Mouse (Mus musculus) kidney, adult 2 months (tissue): ENCODE results near the gene Ace3. TPM values are rescaled to one million over a fixed set of nuclear protein-coding genes. Genes with fewer than 3 reads are reported as not detected.

ENCODE experiments used
- DNase-seq: peaks from one replicate; pipeline ENCODE4 v3.0.0; 2021
- H3K27ac ChIP-seq: fragments of 200-500 bp; 2 replicates; pipeline ENCODE4 v1.5.1; 2012; ENCODE audit warnings: low read depth, low read length, control low read depth, inconsistent platforms; ENCODE audit not compliant: insufficient read depth
- H3K27me3 ChIP-seq: fragments of 200-500 bp; replicated peaks from 2 replicates; pipeline ENCODE4 v1.6.1; 2012; ENCODE audit warnings: mild to moderate bottlenecking, moderate library complexity, low read length, inconsistent platforms; ENCODE audit not compliant: control insufficient read depth, insufficient read depth
- H3K36me3 ChIP-seq: fragments of 200-500 bp; 2 replicates; pipeline ENCODE4 v1.6.1; 2012; ENCODE audit warnings: mild to moderate bottlenecking, moderate library complexity, low read length, inconsistent platforms; ENCODE audit not compliant: control insufficient read depth, insufficient read depth
- H3K4me1 ChIP-seq: fragments of 200-500 bp; 2 replicates; pipeline ENCODE4 v1.6.1; 2011; ENCODE audit warnings: low read length; ENCODE audit not compliant: control insufficient read depth, insufficient read depth
- H3K4me3 ChIP-seq: fragments of 200-500 bp; 2 replicates; pipeline ENCODE4 v1.5.1; 2011; ENCODE audit warnings: mild to moderate bottlenecking, low read depth, low read length, control low read depth; ENCODE audit not compliant: insufficient read depth
- CTCF ChIP-seq: fragments of 200-500 bp; conservative IDR thresholded peaks from 2 replicates; pipeline ENCODE4 v1.5.1; 2011; ENCODE audit warnings: low read depth, mild to moderate bottlenecking, control low read depth, low read length, moderate library complexity, mixed read lengths; ENCODE audit not compliant: insufficient read depth, insufficient read length
- POLR2A ChIP-seq: fragments of 200-500 bp; IDR thresholded peaks from one replicate; pipeline ENCODE4 v1.6.1; 2011; ENCODE audit warnings: low read depth, low read length, control low read depth
- WGBS: fragments of 180-500 bp; shearing (Covaris S2); methylation state at CpG from one replicate; pipeline ENCODE4 v1.1.7; 2018; 5-methylcytosine and 5-hydroxymethylcytosine counted together
- polyA plus RNA-seq: library from polyadenylated mRNA; depleted of rRNA; stranded (reverse); fragments of >200 nt; gene quantifications from 2 replicates; pipeline ENCODE4 v1.2.3, GENCODE M21; 2012

Ace3 gene
- polyA plus RNA-seq, 1 experiment: 0.06 TPM

- Histone ChIP-seq H3K27ac (0 out of 2 replicates have a peak overlapping the region, but pooled peaks have one; percentile 29), H3K27me3 (no peaks in the 10 kb centered on the region), H3K4me1 (peaks cover 16% of the 10 kb centered on the region), H3K36me3 (no peaks in the 10 kb centered on the region), H3K4me3 (no peak overlapping the region)
- WGBS: 29% methylated on average over 5 of the region's 5 CpGs
- TF ChIP-seq CTCF (no peak), POLR2A (no peak)
- peak; percentile 95 for DNase-seq
Observed at GRCm38 (mm10) chr11:106005970-106006369, 11.5 kb downstream of the Ace3 start.

- peaks cover 16% of the 10 kb centered on the region for H3K4me1 ChIP-seq
- TF ChIP-seq POLR2A (no peak), CTCF (no peak)
- WGBS: 2% methylated on average over 25 of the region's 25 CpGs
- H3K27ac ChIP-seq: no peak within 1 kb of the TSS
- no peak within 1 kb of the TSS for H3K4me3 ChIP-seq
- DNase-seq: peak; percentile 73
- H3K27me3 ChIP-seq: no peaks in the 10 kb centered on the region
- no peaks in the 10 kb centered on the region for H3K36me3 ChIP-seq
Observed at GRCm38 (mm10) chr11:106007821-106008220, 13.3 kb downstream of the Ace3 start, which contains the start of gene Kcnh6. Gene Kcnh6, plus strand, starts transcription at chr11:106008124.

- Histone ChIP-seq H3K36me3 (no peaks in the 10 kb centered on the region), H3K27me3 (no peaks in the 10 kb centered on the region), H3K27ac (no peak overlapping the region), H3K4me3 (no peak overlapping the region), H3K4me1 (no peaks in the 10 kb centered on the region)
- no peak for DNase-seq
- TF ChIP-seq POLR2A (no peak), CTCF (no peak)
- WGBS: 33% methylated on average over 7 of the region's 7 CpGs
Observed at GRCm38 (mm10) chr11:106012711-106013110, 18.2 kb downstream of the Ace3 start.

GRCm38 (mm10) chr11:106013556-106014225 is 19.2 kb downstream of the Ace3 start:
- Histone ChIP-seq H3K4me1 (no peaks in the 10 kb centered on the region), H3K36me3 (no peaks in the 10 kb centered on the region), H3K27me3 (no peaks in the 10 kb centered on the region), H3K4me3 (no peak overlapping the region), H3K27ac (no peak overlapping the region)
- no peak for TF ChIP-seq POLR2A
- no peak for TF ChIP-seq CTCF
- 58% methylated on average over 11 of the region's 11 CpGs for WGBS
- DNase-seq: peak; percentile 50

GRCm38 (mm10) chr11:106016440-106016839 is 22.0 kb downstream of the Ace3 start:
- Histone ChIP-seq H3K4me1 (no peaks in the 10 kb centered on the region), H3K27me3 (no peaks in the 10 kb centered on the region), H3K27ac (no peak overlapping the region), H3K4me3 (no peak overlapping the region), H3K36me3 (no peaks in the 10 kb centered on the region)
- 73% methylated on average over 5 of the region's 5 CpGs for WGBS
- TF ChIP-seq CTCF: no peak
- no peak for TF ChIP-seq POLR2A
- no peak for DNase-seq

GRCm38 (mm10) chr11:106020051-106020763 is 25.7 kb downstream of the Ace3 start:
- H3K36me3 ChIP-seq: no peaks in the 10 kb centered on the region
- H3K27me3 ChIP-seq: no peaks in the 10 kb centered on the region
- 2% methylated on average over 50 of the region's 50 CpGs for WGBS
- TF ChIP-seq CTCF: no peak
- TF ChIP-seq POLR2A: no peak
- DNase-seq: no peak
- H3K4me3 ChIP-seq: 0 out of 2 replicates have a peak overlapping the region, but pooled peaks have one; percentile 3
- H3K4me1 ChIP-seq: no peaks in the 10 kb centered on the region
- H3K27ac ChIP-seq: no peak overlapping the region

- 91% methylated on average over 3 of the region's 3 CpGs for WGBS
- H3K36me3 ChIP-seq: no peaks in the 10 kb centered on the region
- H3K27me3 ChIP-seq: no peaks in the 10 kb centered on the region
- H3K27ac ChIP-seq: no peak overlapping the region
- H3K4me1 ChIP-seq: no peaks in the 10 kb centered on the region
- no peak overlapping the region for H3K4me3 ChIP-seq
- DNase-seq: no peak
- TF ChIP-seq CTCF (no peak), POLR2A (no peak)
Observed at GRCm38 (mm10) chr11:106025774-106026173, 31.3 kb downstream of the Ace3 start.
